In genomic region chr5:138195463-138195862, GRCm38 (mm10) we compare ENCODE assay signal across 8 mouse cellular contexts. TPM values are rescaled to one million over a fixed set of nuclear protein-coding genes. Genes with fewer than 3 reads are reported as not detected.
A peak's percentile ranks its signal among the peaks of the same experiment; 100 is the strongest.
DNase-seq lines count a peak whose midpoint lies in the region; ATAC-seq and TF ChIP-seq lines count a peak whose summit lies in the region.

No protein-coding gene starts in this region.

- no peak for TF ChIP-seq EP300 in liver, embryonic 14.5 days (IDR thresholded peaks at IDR 0.05; ENCODE audit: low read depth)
- TF ChIP-seq EP300 in stomach, postnatal 0 days (optimal IDR thresholded peaks at IDR 0.05) = no peak

- H3K9me3 ChIP-seq in lung, embryonic 16.5 days (ENCODE audit: control insufficient read depth, low read length) = no peaks in the 10 kb centered on the region
- no peaks in the 10 kb centered on the region for H3K9me3 ChIP-seq in forebrain, postnatal 0 days (ENCODE audit: low read length)
- H3K9me3 ChIP-seq in liver, embryonic 14.5 days (ENCODE audit: control insufficient read depth, low read length) = no peaks in the 10 kb centered on the region
- H3K9me3 ChIP-seq in stomach, postnatal 0 days (ENCODE audit: control insufficient read depth, low read length) = no peaks in the 10 kb centered on the region

- no peak overlapping the region for H3K27ac ChIP-seq in lung, embryonic 16.5 days (ENCODE audit: low read length)
- peak overlapping the region; percentile 88; the same call in 1 of the 2 replicates for H3K27ac ChIP-seq in forebrain, postnatal 0 days (ENCODE audit: low read depth, low read length)
- no peak overlapping the region for H3K27ac ChIP-seq in liver, embryonic 14.5 days
- no peak overlapping the region for H3K27ac ChIP-seq in stomach, postnatal 0 days (replicated peaks)

- TF ChIP-seq CTCF in lung, adult 2 months (IDR thresholded peaks at IDR 0.05; ENCODE audit: insufficient read depth, low read length) = no peak
- TF ChIP-seq CTCF in forebrain, postnatal 0 days (IDR thresholded peaks at IDR 0.05; ENCODE audit: low read depth) = no peak
- no peak for TF ChIP-seq CTCF in liver, embryonic 14.5 days (IDR thresholded peaks at IDR 0.05; ENCODE audit: low read depth)
- TF ChIP-seq CTCF in stomach, postnatal 0 days (IDR thresholded peaks at IDR 0.05; ENCODE audit: low read depth) = no peak

- no peaks in the 10 kb centered on the region for H3K27me3 ChIP-seq in lung, embryonic 16.5 days (ENCODE audit: control insufficient read depth, insufficient read depth, low read depth, low read length)
- no peaks in the 10 kb centered on the region for H3K27me3 ChIP-seq in forebrain, postnatal 0 days (ENCODE audit: insufficient read depth, low read length)
- no peaks in the 10 kb centered on the region for H3K27me3 ChIP-seq in liver, embryonic 14.5 days (ENCODE audit: control insufficient read depth, insufficient read depth, low read length)
- H3K27me3 ChIP-seq in stomach, postnatal 0 days (ENCODE audit: control insufficient read depth, insufficient read depth, low read length) = no peaks in the 10 kb centered on the region

- H3K4me3 ChIP-seq in lung, embryonic 16.5 days (ENCODE audit: low read length) = no peak overlapping the region
- H3K4me3 ChIP-seq in lung, adult 2 months (replicated peaks; ENCODE audit: extremely low read depth, low read depth, low read length) = no peak overlapping the region
- H3K4me3 ChIP-seq in forebrain, postnatal 0 days (ENCODE audit: low read depth, low read length) = peak overlapping the region; percentile 75
- H3K4me3 ChIP-seq in liver, embryonic 14.5 days (ENCODE audit: insufficient read depth in 1 of 2, low read depth in 2 of 2, low read length in 2 of 2) = peak overlapping the region in 1 of 2 experiments; percentile 74; a peak in 2 of 4 replicates
- H3K4me3 ChIP-seq in stomach, postnatal 0 days (ENCODE audit: low read depth, low read length) = no peak overlapping the region

- no peak for TF ChIP-seq POLR2A in lung, adult 2 months (IDR thresholded peaks at IDR 0.05; ENCODE audit: borderline replicate concordance, extremely low read depth, low read depth, low read length)

- ATAC-seq in lung, embryonic 16.5 days (ENCODE audit: low read depth) = no peak
- no peak for ATAC-seq in forebrain, postnatal 0 days
- ATAC-seq in liver, embryonic 14.5 days (ENCODE audit: insufficient read depth) = no peak
- ATAC-seq in stomach, postnatal 0 days (ENCODE audit: low FRiP score, low TSS enrichment) = no peak
- no peak for ATAC-seq in frontal cortex, adult (ENCODE audit: low TSS enrichment)

- no peak overlapping the region for H3K9ac ChIP-seq in lung, embryonic 16.5 days (ENCODE audit: low read length)
- H3K9ac ChIP-seq in forebrain, postnatal 0 days = peak overlapping the region; percentile 93
- no peak overlapping the region for H3K9ac ChIP-seq in liver, embryonic 14.5 days (replicated peaks)
- no peak overlapping the region; the same call in 1 of the 2 replicates for H3K9ac ChIP-seq in stomach, postnatal 0 days (ENCODE audit: low read length)

- no peaks in the 10 kb centered on the region for H3K36me3 ChIP-seq in lung, embryonic 16.5 days (ENCODE audit: control insufficient read depth, insufficient read depth, low read length)
- H3K36me3 ChIP-seq in forebrain, postnatal 0 days (ENCODE audit: insufficient read depth) = no peaks in the 10 kb centered on the region; the same call in none of the 2 replicates
- H3K36me3 ChIP-seq in liver, embryonic 14.5 days (replicated peaks; ENCODE audit: control insufficient read depth, insufficient read depth, low read depth) = peaks cover 3% of the 10 kb centered on the region; the same call in 1 of the 2 replicates
- H3K36me3 ChIP-seq in stomach, postnatal 0 days (ENCODE audit: control insufficient read depth, insufficient read depth, low read length) = no peaks in the 10 kb centered on the region

- DNase-seq in lung, adult 2 months = no peak
- peak; percentile 9 for DNase-seq in forebrain, postnatal 0 days
- no peak for DNase-seq in liver, embryonic 14.5 days (ENCODE audit: low read depth in 3 of 3, low spot score in 3 of 3)
- DNase-seq in stomach, postnatal 0 days (ENCODE audit: low spot score) = no peak
- no peak for DNase-seq in adipocyte (ENCODE audit: low spot score)
- no peak for DNase-seq in urinary bladder, postnatal 36 days (ENCODE audit: low spot score in 2 of 2)

- WGBS in lung, embryonic 16.5 days = 58% methylated on average over 7 of the region's 7 CpGs
- 68% methylated on average over 7 of the region's 7 CpGs for WGBS in lung, adult 2 months
- WGBS in forebrain, postnatal 0 days = 67% methylated on average over 7 of the region's 7 CpGs
- WGBS in liver, embryonic 14.5 days (ENCODE audit: insufficient replicate concordance) = 60% methylated on average over 7 of the region's 7 CpGs
- 64% methylated on average over 7 of the region's 7 CpGs for WGBS in stomach, postnatal 0 days

- H3K4me2 ChIP-seq in lung, embryonic 16.5 days (ENCODE audit: low read depth, low read length) = peak overlapping the region; percentile 97
- peak overlapping the region; percentile 96 for H3K4me2 ChIP-seq in forebrain, postnatal 0 days (ENCODE audit: low read depth)
- H3K4me2 ChIP-seq in liver, embryonic 14.5 days (ENCODE audit: low read depth) = peak overlapping the region; percentile 82
- H3K4me2 ChIP-seq in stomach, postnatal 0 days (replicated peaks; ENCODE audit: low read depth) = peak overlapping the region; percentile 95; the same call in 1 of the 2 replicates

- peaks cover 3% of the 10 kb centered on the region for H3K4me1 ChIP-seq in lung, embryonic 16.5 days (replicated peaks; ENCODE audit: control insufficient read depth, insufficient read depth, low read length)
- peaks cover 5% of the 10 kb centered on the region; the same call in 1 of the 2 replicates for H3K4me1 ChIP-seq in lung, adult 2 months (ENCODE audit: control insufficient read depth, insufficient read depth, low read length)
- 0 out of 2 replicates have a peak, but pooled peaks cover 5% of the 10 kb centered on the region for H3K4me1 ChIP-seq in forebrain, postnatal 0 days (ENCODE audit: insufficient read depth)
- H3K4me1 ChIP-seq in liver, embryonic 14.5 days (replicated peaks; ENCODE audit: control insufficient read depth in 2 of 2, insufficient read depth in 2 of 2, low read length in 1 of 2) = peaks cover 0 to 6% of the 10 kb centered on the region in 2 experiments; a peak in 3 of 4 replicates
- H3K4me1 ChIP-seq in stomach, postnatal 0 days (replicated peaks; ENCODE audit: control insufficient read depth, insufficient read depth) = peaks cover 3% of the 10 kb centered on the region

RNA-seq across cellular contexts. Expression of gene Mblac1, which starts 1.3 kb away (rescaled TPM):
- polyA plus RNA-seq in lung, embryonic 16.5 days (2015; fragmentation: Nextera tagmentation; extraction: Ambion mirVana) = 7.6 and 8.8 TPM in 2 replicates
- polyA plus RNA-seq in lung, adult 2 months (2012; rRNA removed) = 5.0 and 5.5 TPM in 2 replicates
- 9.7 and 9.9 TPM in 2 replicates for total RNA-seq in forebrain, postnatal 0 days (2014; rRNA removed)
- polyA plus RNA-seq in forebrain, postnatal 0 days (2015; fragmentation: Nextera tagmentation; extraction: Ambion mirVana) = 10.1 and 11.0 TPM in 2 replicates
- polyA plus RNA-seq in liver, embryonic 14.5 days (2012; rRNA removed) = 1.8 and 2.2 TPM in 2 replicates
- 2.2 and 2.9 TPM in 2 replicates for polyA plus RNA-seq in liver, embryonic 14.5 days (2014; fragmentation: Nextera tagmentation; extraction: Ambion mirVana)
- polyA plus RNA-seq in stomach, postnatal 0 days (2015; fragmentation: Nextera tagmentation; extraction: Ambion mirVana) = 6.7 and 7.0 TPM in 2 replicates

RNA-seq across cellular contexts. Expression of gene Cnpy4, which starts 8.2 kb away (rescaled TPM):
- 59.5 and 60.5 TPM in 2 replicates for polyA plus RNA-seq in lung, embryonic 16.5 days (2015; fragmentation: Nextera tagmentation; extraction: Ambion mirVana)
- polyA plus RNA-seq in lung, adult 2 months (2012; rRNA removed) = 3.6 and 8.6 TPM in 2 replicates
- 14.2 and 18.0 TPM in 2 replicates for total RNA-seq in forebrain, postnatal 0 days (2014; rRNA removed)
- polyA plus RNA-seq in forebrain, postnatal 0 days (2015; fragmentation: Nextera tagmentation; extraction: Ambion mirVana) = 18.8 and 18.9 TPM in 2 replicates
- polyA plus RNA-seq in liver, embryonic 14.5 days (2012; rRNA removed) = 6.3 and 9.5 TPM in 2 replicates
- polyA plus RNA-seq in liver, embryonic 14.5 days (2014; fragmentation: Nextera tagmentation; extraction: Ambion mirVana) = 12.6 and 12.8 TPM in 2 replicates
- 18.6 and 20.0 TPM in 2 replicates for polyA plus RNA-seq in stomach, postnatal 0 days (2015; fragmentation: Nextera tagmentation; extraction: Ambion mirVana)

RNA-seq across cellular contexts. Expression of gene Taf6, which starts 8.2 kb away (rescaled TPM):
- 87.3 and 88.8 TPM in 2 replicates for polyA plus RNA-seq in lung, embryonic 16.5 days (2015; fragmentation: Nextera tagmentation; extraction: Ambion mirVana)
- 48.4 and 52.6 TPM in 2 replicates for polyA plus RNA-seq in lung, adult 2 months (2012; rRNA removed)
- total RNA-seq in forebrain, postnatal 0 days (2014; rRNA removed) = 47.6 and 55.9 TPM in 2 replicates
- polyA plus RNA-seq in forebrain, postnatal 0 days (2015; fragmentation: Nextera tagmentation; extraction: Ambion mirVana) = 44.2 and 49.8 TPM in 2 replicates
- polyA plus RNA-seq in liver, embryonic 14.5 days (2012; rRNA removed) = 32.8 and 34.7 TPM in 2 replicates
- 33.2 and 37.9 TPM in 2 replicates for polyA plus RNA-seq in liver, embryonic 14.5 days (2014; fragmentation: Nextera tagmentation; extraction: Ambion mirVana)
- polyA plus RNA-seq in stomach, postnatal 0 days (2015; fragmentation: Nextera tagmentation; extraction: Ambion mirVana) = 27.1 and 27.7 TPM in 2 replicates

RNA-seq across cellular contexts. Expression of gene Mcm7, which starts 23.2 kb away (rescaled TPM):
- polyA plus RNA-seq in lung, embryonic 16.5 days (2015; fragmentation: Nextera tagmentation; extraction: Ambion mirVana) = 180 and 197 TPM in 2 replicates
- polyA plus RNA-seq in lung, adult 2 months (2012; rRNA removed) = 16.9 and 22.1 TPM in 2 replicates
- 57.9 and 62.4 TPM in 2 replicates for total RNA-seq in forebrain, postnatal 0 days (2014; rRNA removed)
- 64.9 and 69.9 TPM in 2 replicates for polyA plus RNA-seq in forebrain, postnatal 0 days (2015; fragmentation: Nextera tagmentation; extraction: Ambion mirVana)
- polyA plus RNA-seq in liver, embryonic 14.5 days (2012; rRNA removed) = 96.1 and 116 TPM in 2 replicates
- polyA plus RNA-seq in liver, embryonic 14.5 days (2014; fragmentation: Nextera tagmentation; extraction: Ambion mirVana) = 182 and 200 TPM in 2 replicates
- polyA plus RNA-seq in stomach, postnatal 0 days (2015; fragmentation: Nextera tagmentation; extraction: Ambion mirVana) = 43.6 and 45.5 TPM in 2 replicates

RNA-seq across cellular contexts. Expression of gene Ap4m1, which starts 23.7 kb away (rescaled TPM):
- polyA plus RNA-seq in lung, embryonic 16.5 days (2015; fragmentation: Nextera tagmentation; extraction: Ambion mirVana) = 26.2 and 27.4 TPM in 2 replicates
- 28.4 and 40.3 TPM in 2 replicates for polyA plus RNA-seq in lung, adult 2 months (2012; rRNA removed)
- 56.8 and 57.0 TPM in 2 replicates for total RNA-seq in forebrain, postnatal 0 days (2014; rRNA removed)
- polyA plus RNA-seq in forebrain, postnatal 0 days (2015; fragmentation: Nextera tagmentation; extraction: Ambion mirVana) = 11.1 and 16.4 TPM in 2 replicates
- 10.3 and 10.8 TPM in 2 replicates for polyA plus RNA-seq in liver, embryonic 14.5 days (2012; rRNA removed)
- 3.9 and 4.6 TPM in 2 replicates for polyA plus RNA-seq in liver, embryonic 14.5 days (2014; fragmentation: Nextera tagmentation; extraction: Ambion mirVana)
- polyA plus RNA-seq in stomach, postnatal 0 days (2015; fragmentation: Nextera tagmentation; extraction: Ambion mirVana) = 9.3 and 9.9 TPM in 2 replicates
